Mouse (Mus musculus) T-helper 17 cell (primary cell): ENCODE results near the gene Pgk2.
"Not testable (repeated sequence)": the region's sequence is repeated elsewhere in the genome, so short reads cannot be mapped to it uniquely, and the experiment has no call there.

Source experiments
- in situ Hi-C, 2 experiments: fragments of 300-600 bp; cut with MboI, MseI; formaldehyde crosslinking; loops; 1 replicate in 1 of 2; 2 replicates in 1 of 2; pipeline ENCODE4 v1.15.1; 2025; ENCODE audit warnings: high pct_unique_total_duplicates in 2 of 2

The Pgk2 gene

DNA sequence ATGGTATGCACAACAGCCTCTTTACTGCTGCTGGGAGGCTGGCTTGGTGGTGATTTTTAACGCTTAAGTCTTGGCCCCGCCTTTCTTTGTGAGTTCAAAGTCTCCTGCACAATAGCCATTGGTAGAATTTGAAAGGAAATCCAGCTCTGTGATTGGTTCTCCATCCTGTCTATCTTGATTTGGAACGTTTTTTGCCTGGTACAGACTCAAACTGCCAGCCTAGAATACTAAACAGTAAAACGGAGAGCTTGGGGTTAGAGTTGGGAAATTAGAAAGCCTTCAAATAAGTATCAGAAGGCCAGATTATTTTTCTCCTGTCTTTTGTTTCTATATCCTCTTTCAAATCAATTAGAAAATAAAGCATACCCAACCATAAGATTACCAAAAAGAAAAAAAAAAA, at the start of gene Pgk2:
TSS of gene Pgk2 (minus strand) at position 101 of the 400 bp plus-strand sequence.
- in situ Hi-C loops, result no loop called here

DNA sequence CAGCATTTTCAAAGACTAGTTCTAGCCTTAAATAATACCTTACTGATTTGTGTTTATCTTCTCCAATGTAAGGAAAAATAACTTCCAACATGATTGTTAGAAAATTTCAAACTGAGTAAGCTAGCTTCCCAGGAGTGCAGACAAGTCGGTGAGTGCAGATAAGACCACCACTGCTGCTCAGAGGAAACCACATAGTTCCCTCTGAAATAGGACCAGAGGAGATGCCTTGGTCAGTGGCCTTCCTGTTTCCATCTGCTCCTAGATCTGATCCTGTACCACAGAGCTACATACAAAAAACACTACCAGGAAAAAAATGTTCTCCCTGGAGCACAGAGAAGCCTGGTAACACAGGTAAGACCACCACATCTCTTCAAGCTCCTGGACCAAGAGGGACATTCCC, 44.0 kb upstream of the Pgk2 start:
- in situ Hi-C loops, result no loop called here

DNA sequence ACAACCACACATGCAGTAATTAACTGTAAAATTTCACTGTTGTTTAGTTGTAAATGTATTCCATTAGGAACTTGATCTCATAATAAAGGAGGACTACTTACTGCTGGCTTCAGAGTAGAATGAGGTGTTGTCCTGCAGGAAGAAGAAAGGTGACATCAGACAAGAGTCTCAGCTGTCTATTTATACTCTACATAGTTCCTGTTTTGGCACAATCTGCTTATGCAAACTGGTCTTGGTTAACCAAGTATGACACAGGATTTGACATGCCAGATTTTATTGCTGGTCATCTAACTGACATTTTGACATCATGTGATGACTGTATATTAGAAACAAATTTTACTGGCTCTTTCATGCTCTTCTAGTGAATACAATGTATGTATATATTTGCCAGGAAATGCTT, 33.7 kb upstream of the Pgk2 start, which contains the start of gene Crisp3:
TSS of gene Crisp3 (minus strand) at position 154 of the 400 bp plus-strand sequence.
- in situ Hi-C loops, result no loop called here

DNA sequence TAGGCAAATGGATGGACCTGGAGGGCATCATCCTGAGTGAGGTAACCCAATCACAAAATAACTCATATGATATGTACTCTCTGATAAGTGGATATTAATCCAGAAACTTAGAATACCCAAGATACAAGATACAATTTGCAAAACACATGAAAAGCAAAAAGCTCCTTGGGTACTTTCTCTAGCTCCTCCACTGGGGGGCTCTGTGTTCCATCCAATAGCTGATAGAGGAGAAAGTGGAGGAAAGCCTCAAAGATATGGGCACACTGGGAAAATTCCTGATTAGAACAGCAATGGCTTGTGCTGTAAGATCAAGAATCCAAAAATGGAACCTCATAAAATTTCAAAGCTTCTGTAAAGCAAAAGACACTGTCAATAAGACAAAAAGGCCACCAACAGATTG, 6.6 kb downstream of the Pgk2 start:
- in situ Hi-C loops, result not testable (repeated sequence)

DNA sequence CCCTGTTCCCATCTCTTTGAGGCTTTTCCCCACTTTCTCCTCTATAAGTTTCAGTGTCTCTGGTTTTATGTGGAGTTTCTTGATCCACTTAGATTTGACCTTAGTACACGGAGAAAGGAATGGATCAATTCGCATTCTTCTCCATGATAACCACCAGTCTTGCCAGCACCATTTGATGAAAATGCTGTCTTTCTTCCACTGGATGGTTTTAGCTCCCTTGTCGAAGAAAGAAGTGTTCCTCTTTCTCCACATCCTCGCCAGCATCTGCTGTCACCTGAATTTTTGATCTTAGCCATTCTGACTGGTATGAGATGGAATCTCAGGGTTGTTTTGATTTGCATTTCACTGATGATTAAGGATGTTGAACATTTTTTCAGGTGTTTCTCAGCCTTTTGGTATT, 18.2 kb downstream of the Pgk2 start:
- in situ Hi-C loops, result not testable (repeated sequence)

DNA sequence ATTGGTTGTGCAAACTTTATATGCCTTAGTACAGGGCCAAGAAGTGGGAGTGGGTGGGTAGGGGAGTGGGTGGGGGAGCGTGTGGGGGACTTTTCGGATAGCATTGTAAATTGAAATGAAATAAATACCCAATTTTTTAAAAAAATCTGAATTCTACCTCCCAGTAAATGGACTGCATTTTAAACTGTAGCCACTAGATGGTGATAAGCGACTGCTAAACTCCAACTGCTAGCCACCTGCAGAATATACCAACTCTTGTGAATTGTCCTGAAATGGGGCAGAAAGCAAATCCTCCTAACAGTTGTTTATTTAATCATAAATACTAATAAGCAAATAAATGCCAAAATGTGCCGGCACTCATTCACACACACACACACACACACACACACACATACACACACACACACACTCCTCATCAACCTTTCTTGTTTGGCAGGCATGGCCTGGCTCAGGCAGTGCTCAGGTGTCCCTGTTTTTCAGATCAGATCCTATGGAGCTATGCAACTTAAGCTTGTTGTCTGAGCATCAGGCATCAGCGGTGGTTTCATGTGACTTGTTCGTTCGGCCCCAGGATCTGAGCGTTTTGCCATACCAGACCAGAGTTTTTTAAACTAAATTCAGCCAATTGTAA, 50.6 kb downstream of the Pgk2 start:
- in situ Hi-C loops, result loop anchor here in 1 of 2 experiments (25.0 kb wide), 1 partner anchor 654 kb away; the partner anchor contains the start of genes Crisp2 and Rhag
